Mouse (Mus musculus) macrophage (primary cell): ENCODE data around the gene Slc17a7. TPM values are rescaled to one million over a fixed set of nuclear protein-coding genes. Genes with fewer than 3 reads are reported as not detected.
"Not testable (repeated sequence)": the region's sequence is repeated elsewhere in the genome, so short reads cannot be mapped to it uniquely, and the experiment has no call there.

Experiments
- H3K27ac ChIP-seq: fragments of 350-480 bp; formaldehyde crosslinking; 2 replicates; pipeline ENCODE4 v1.9.0; 2021
- H3K36me3 ChIP-seq: fragments of 350-480 bp; formaldehyde crosslinking; 2 replicates; pipeline ENCODE4 v1.9.0; 2021; ENCODE audit errors: inconsistent target
- H3K4me3 ChIP-seq: fragments of 350-480 bp; formaldehyde crosslinking; 2 replicates; pipeline ENCODE4 v1.9.0; 2021; ENCODE audit errors: inconsistent target
- H3K79me2 ChIP-seq: fragments of 350-480 bp; formaldehyde crosslinking; 2 replicates; pipeline ENCODE4 v1.9.0; 2021; ENCODE audit errors: inconsistent target
- WGBS: methylation state at CpG from one replicate; pipeline ENCODE4 v1.1.7; 2026; ENCODE audit warnings: inconsistent platforms; ENCODE audit not compliant: missing documents; 5-methylcytosine and 5-hydroxymethylcytosine counted together
- polyA plus RNA-seq: library from polyadenylated mRNA; stranded (reverse); fragments of 250-400 nt; gene quantifications from 3 replicates; pipeline ENCODE4 v1.2.4, GENCODE M21; 2018; ENCODE audit warnings: inconsistent platforms
- total RNA-seq, 78 experiments: library from RNA; depleted of rRNA; stranded (reverse); fragments of 250-400 nt; gene quantifications; 1 replicate in 9 of 78; 2 replicates in 24 of 78; 3 replicates in 43 of 78; 4 replicates in 2 of 78; pipeline ENCODE4 v1.2.4; 2018; ENCODE audit warnings: inconsistent platforms in 56 of 78

Slc17a7 gene
- not detected for total RNA-seq (2018; cell fraction: chromatin; rRNA removed)
- not detected for total RNA-seq (2018; cell fraction: cytosol; rRNA removed)
- not detected for total RNA-seq (2018; cell fraction: nucleus; rRNA removed)
- polyA plus RNA-seq, result not detected in 3 replicates

DNA sequence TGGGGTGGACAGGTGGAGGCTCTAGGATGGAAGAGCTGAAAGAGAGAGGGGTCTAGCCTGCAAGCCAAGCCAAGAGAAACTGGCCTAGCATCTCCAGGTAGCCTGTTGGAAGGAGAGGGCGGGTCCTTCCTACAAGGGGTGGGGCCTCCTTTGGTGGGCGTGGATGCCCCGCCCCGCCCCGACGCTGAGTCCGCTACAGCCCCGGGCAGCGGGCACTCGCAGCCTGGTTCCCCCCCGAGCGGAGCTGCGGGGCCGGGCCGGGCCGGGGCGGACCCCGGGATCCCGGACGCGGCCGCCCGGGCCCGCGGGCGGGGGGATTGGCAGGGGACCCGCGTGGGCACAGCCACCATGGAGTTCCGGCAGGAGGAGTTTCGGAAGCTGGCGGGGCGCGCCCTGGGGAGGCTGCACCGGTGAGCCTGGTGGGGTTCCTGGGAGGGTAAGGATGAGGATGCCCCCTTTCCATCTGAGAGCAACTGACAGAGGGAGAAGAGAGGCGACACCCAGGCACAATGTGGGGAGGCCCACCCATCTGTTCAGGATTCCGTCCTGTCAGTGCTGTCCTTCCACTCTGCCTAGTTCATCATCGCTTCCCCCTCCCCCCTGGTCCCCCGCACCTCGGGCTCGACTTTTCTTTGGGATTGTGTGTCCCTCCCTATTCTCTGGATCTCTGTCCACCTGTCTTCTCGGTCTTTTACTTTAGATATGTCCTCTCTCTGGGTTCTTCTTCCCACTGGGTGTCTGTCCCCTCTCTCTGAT is at the start of gene Slc17a7:
Gene Slc17a7 (plus strand): TSS at position 215 of the 756 bp plus-strand sequence.
- whole genome bisulfite sequencing, result 5% methylated on average over 38 of the region's 41 CpGs
- no peak within 1 kb of the TSS for H3K4me3 ChIP-seq
- peaks cover 8% of the 10 kb centered on the region; the same call in 1 of the 2 replicates for H3K36me3 ChIP-seq
- no peaks in the 10 kb centered on the region for H3K79me2 ChIP-seq
- H3K27ac ChIP-seq, result no peak within 1 kb of the TSS

DNA sequence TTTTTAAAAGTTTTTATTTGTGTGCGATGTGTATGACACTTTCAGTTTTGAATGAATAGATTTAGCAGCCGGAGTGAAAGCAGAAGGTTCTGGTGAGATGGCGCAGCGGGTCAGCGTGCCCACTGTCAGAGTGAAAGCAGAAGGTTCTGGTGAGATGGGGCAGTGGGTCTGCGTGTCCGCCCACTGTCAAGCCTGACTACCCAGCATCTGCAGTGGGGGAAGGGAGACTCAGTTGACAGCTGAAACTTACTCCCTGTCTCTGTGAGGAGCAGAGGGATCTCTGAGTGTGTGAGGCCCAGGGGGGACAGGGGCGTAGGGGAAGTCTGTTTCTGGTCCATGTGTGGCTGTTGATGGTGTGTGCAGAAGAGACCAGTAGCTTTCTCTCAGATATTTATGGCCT is 46.2 kb upstream of the Slc17a7 start:
- no peak overlapping the region for H3K27ac ChIP-seq
- peaks cover 1% of the 10 kb centered on the region for H3K79me2 ChIP-seq
- H3K36me3 ChIP-seq, result peaks cover 28% of the 10 kb centered on the region
- 75% methylated on average over 8 of the region's 8 CpGs for WGBS
- H3K4me3 ChIP-seq, result no peak overlapping the region

DNA sequence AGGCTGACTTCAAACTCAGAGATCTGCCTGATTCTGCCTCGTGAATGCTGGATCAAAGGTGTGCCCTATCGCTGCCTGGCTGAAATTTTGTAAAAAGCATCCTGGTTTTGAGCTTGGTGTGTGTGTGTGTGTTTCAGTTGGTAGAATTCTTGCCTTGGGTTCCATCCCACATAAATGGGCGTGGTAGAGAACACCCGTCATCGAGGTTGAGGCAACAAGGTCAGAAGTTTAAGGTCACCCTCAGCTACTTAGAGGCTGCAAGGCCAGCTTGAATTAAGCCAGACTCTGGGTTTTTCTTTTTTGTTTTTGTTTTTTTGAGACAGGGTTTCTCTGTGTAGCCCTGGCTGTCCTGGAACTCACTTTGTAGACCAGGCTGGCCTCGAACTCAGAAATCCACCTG is 45.4 kb upstream of the Slc17a7 start:
- H3K79me2 ChIP-seq, result peaks cover 9% of the 10 kb centered on the region
- H3K27ac ChIP-seq, result no peak overlapping the region
- H3K4me3 ChIP-seq, result no peak overlapping the region
- peaks cover 32% of the 10 kb centered on the region for H3K36me3 ChIP-seq
- 93% methylated on average over 5 of the region's 6 CpGs for WGBS

GRCm38 (mm10) chr7:45119780-45120709 is 43.7 kb upstream of the Slc17a7 start:
- Histone ChIP-seq H3K4me3 (no peak overlapping the region), H3K79me2 (peaks cover 17% of the 10 kb centered on the region), H3K36me3 (peaks cover 32% of the 10 kb centered on the region), H3K27ac (no peak overlapping the region)
- WGBS, result 84% methylated on average over 5 of the region's 5 CpGs

- H3K4me3 ChIP-seq, result no peak overlapping the region
- peaks cover 21% of the 10 kb centered on the region for H3K79me2 ChIP-seq
- 22% methylated on average over 7 of the region's 8 CpGs for WGBS
- no peak overlapping the region for H3K27ac ChIP-seq
- peaks cover 46% of the 10 kb centered on the region for H3K36me3 ChIP-seq
Observed at GRCm38 (mm10) chr7:45121404-45121803, 42.3 kb upstream of the Slc17a7 start.

GRCm38 (mm10) chr7:45121966-45122365 is 41.8 kb upstream of the Slc17a7 start:
- H3K27ac ChIP-seq, result no peak overlapping the region
- peaks cover 51% of the 10 kb centered on the region for H3K36me3 ChIP-seq
- H3K4me3 ChIP-seq, result no peak overlapping the region
- peaks cover 27% of the 10 kb centered on the region for H3K79me2 ChIP-seq

DNA sequence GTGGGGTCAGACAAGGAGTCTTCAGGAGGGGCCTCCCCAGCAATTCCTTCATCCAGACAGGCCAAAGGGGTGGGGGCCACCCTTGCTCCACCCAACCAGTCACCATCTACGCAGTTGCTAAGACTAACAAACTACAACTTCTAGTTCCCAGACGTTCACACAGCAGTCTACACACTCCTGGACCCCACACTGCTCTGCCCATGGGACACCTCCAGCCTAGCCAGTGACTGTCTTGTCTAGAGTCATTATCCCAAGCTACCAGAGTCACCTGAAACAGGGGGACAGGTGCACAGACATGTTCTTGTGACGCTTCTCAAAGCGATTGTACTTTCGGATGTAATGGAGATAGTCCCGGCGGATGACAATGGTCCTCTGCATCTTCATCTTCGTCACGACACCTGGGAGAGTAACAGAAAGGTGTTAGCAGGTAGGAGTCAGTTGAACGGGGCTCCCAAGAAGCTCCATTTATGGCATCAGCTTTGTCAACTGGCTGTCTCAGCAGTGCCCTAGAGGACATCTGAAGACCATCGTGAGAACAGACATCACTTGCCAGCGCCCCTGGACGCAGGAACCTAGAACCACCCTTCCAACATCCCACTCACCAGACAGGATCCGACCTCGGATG is 41.1 kb upstream of the Slc17a7 start:
- Histone ChIP-seq H3K79me2 (peaks cover 34% of the 10 kb centered on the region), H3K4me3 (peak overlapping the region; percentile 99), H3K27ac (peak overlapping the region; percentile 95), H3K36me3 (peaks cover 53% of the 10 kb centered on the region)
- 67% methylated on average over 13 of the region's 15 CpGs for WGBS

GRCm38 (mm10) chr7:45123186-45123570 is 40.6 kb upstream of the Slc17a7 start:
- 7% methylated on average over 12 of the region's 12 CpGs for WGBS
- Histone ChIP-seq H3K36me3 (peaks cover 53% of the 10 kb centered on the region), H3K4me3 (peak overlapping the region; percentile 99), H3K79me2 (peaks cover 39% of the 10 kb centered on the region), H3K27ac (peak overlapping the region; percentile 95)

- peak within 1 kb of the TSS; percentile 95 for H3K27ac ChIP-seq
- H3K36me3 ChIP-seq, result peaks cover 53% of the 10 kb centered on the region
- peaks cover 43% of the 10 kb centered on the region for H3K79me2 ChIP-seq
- H3K4me3 ChIP-seq, result peak within 1 kb of the TSS; percentile 99
- 4% methylated on average over 56 of the region's 59 CpGs for WGBS
Observed at GRCm38 (mm10) chr7:45124224-45125143, 39.3 kb upstream of the Slc17a7 start, which contains the start of gene Rps11. Gene Rps11, minus strand, starts transcription at chr7:45124439.

- peaks cover 49% of the 10 kb centered on the region for H3K36me3 ChIP-seq
- WGBS, result 85% methylated on average over 7 of the region's 7 CpGs
- peak overlapping the region; percentile 36; the same call in 1 of the 2 replicates for H3K27ac ChIP-seq
- H3K79me2 ChIP-seq, result peaks cover 43% of the 10 kb centered on the region
- H3K4me3 ChIP-seq, result no peak overlapping the region
Observed at GRCm38 (mm10) chr7:45125144-45125600, 38.6 kb upstream of the Slc17a7 start.

- 74% methylated on average over 5 of the region's 5 CpGs for WGBS
- H3K4me3 ChIP-seq, H3K27ac ChIP-seq: not testable (repeated sequence)
- H3K36me3 ChIP-seq, result peaks cover 44% of the 10 kb centered on the region
- H3K79me2 ChIP-seq, result peaks cover 43% of the 10 kb centered on the region
Observed at GRCm38 (mm10) chr7:45125649-45126048, 38.1 kb upstream of the Slc17a7 start.

DNA sequence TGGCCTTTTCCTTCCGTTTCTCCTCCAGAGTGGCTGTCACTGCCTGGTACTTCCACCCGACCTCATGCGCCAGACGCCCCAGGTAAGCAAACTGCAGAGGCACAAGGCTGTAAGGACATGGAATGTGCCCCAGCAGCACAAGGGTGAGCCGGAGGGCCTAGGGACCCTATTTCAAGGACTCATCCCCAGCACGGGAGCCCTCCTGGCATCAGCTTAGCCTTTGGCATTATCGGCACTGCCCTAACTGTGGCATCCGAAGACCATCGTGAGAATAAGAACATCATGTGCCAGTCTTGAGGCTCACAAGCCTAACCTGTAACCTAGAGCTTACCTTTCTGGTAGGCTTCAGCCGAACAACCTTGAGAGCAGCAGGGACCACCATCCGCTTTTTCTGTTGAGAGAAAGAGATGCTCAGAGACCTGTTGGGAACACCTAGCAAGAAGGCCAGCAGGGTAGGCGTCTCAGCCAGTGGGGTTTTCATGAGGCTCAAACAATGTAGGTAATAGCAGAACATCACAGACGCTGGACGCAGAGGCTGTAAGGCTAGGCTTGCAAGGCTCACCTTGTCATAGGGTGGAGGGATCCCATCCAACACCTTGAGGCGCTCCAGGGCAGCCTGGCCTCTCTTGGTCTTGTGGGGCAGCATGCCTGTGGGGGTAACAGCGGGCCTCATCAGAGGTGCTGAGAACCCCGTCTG is 37.5 kb upstream of the Slc17a7 start:
- Histone ChIP-seq H3K36me3 (peaks cover 38% of the 10 kb centered on the region), H3K4me3 (no peak overlapping the region), H3K27ac (peak overlapping the region; percentile 90; the same call in 1 of the 2 replicates), H3K79me2 (peaks cover 43% of the 10 kb centered on the region)
- 88% methylated on average over 17 of the region's 17 CpGs for WGBS
